Mouse (Mus musculus) embryonic fibroblast, embryonic 13.5 days (primary cell): ENCODE data around the gene Pi4kb.
"Not testable (repeated sequence)": the region's sequence is repeated elsewhere in the genome, so short reads cannot be mapped to it uniquely, and the experiment has no call there.

Experiments used
- CTCF ChIP-seq: IDR thresholded peaks from 2 replicates; pipeline ENCODE4 v1.5.1; 2011; ENCODE audit warnings: mild to moderate bottlenecking, control low read depth, low read length, moderate library complexity, borderline replicate concordance; ENCODE audit not compliant: insufficient read depth
- POLR2A ChIP-seq: IDR thresholded peaks from 2 replicates; pipeline ENCODE4 v1.6.1; 2011; ENCODE audit warnings: low read depth, mild to moderate bottlenecking, control low read depth, low read length, moderate library complexity

GRCm38 (mm10) chr3:95029291-95029827 is 54.8 kb downstream of the Pi4kb start:
- TF ChIP-seq CTCF, POLR2A: not testable (repeated sequence)
